Mouse (Mus musculus) liver, adult 2 months (tissue): ENCODE measurements around the gene Flt4.

Experiments used
- CTCF ChIP-seq: fragments of 200-500 bp; IDR thresholded peaks from 2 replicates; pipeline ENCODE4 v1.5.1; 2011; ENCODE audit warnings: low read depth, low read length, control low read depth
- POLR2A ChIP-seq: fragments of 200-500 bp; IDR thresholded peaks from 2 replicates; pipeline ENCODE4 v1.6.1; 2011; ENCODE audit warnings: low read length, control low read depth; ENCODE audit not compliant: insufficient read depth; ENCODE audit errors: extremely low read depth

- TF ChIP-seq CTCF = no peak
- TF ChIP-seq POLR2A = no peak
Observed at GRCm38 (mm10) chr11:49654651-49655050, 45.6 kb downstream of the Flt4 start.
